Mouse (Mus musculus) left cerebral cortex, adult 18-20 months (tissue): ENCODE data around the gene Itgad. TPM values are rescaled to one million over a fixed set of nuclear protein-coding genes. Genes with fewer than 3 reads are reported as not detected.

Experiments used
- DNase-seq, 2 experiments: peaks; one replicate each; pipeline ENCODE4 v3.0.0; 2021 to 2022; ENCODE audit warnings: low spot score in 2 of 2, mixed read lengths in 1 of 2
- total RNA-seq, 2 experiments: library from RNA; stranded (reverse); gene quantifications; 2 replicates each; pipeline ENCODE4 v1.2.3; 2021

The Itgad gene
- total RNA-seq, 2 experiments from 2014 or later: not detected

GRCm38 (mm10) chr7:128242331-128242730, 88.2 kb downstream of the Itgad start:
- DNase-seq: no peak

GRCm38 (mm10) chr7:128243921-128244320, 89.7 kb downstream of the Itgad start:
- no peak for DNase-seq

GRCm38 (mm10) chr7:128244410-128245025, 90.3 kb downstream of the Itgad start:
- no peak for DNase-seq

- no peak for DNase-seq
Measured at GRCm38 (mm10) chr7:128245547-128245946, 91.4 kb downstream of the Itgad start.

- DNase-seq: peak; percentile 44 to 53
Measured at GRCm38 (mm10) chr7:128246496-128247391, 92.6 kb downstream of the Itgad start, which contains the start of gene Tgfb1i1. Tgfb1i1 (plus strand) TSS chr7:128246812.

GRCm38 (mm10) chr7:128247443-128247842, 93.3 kb downstream of the Itgad start:
- peak; percentile 86 to 88 for DNase-seq

GRCm38 (mm10) chr7:128248081-128249042, 94.2 kb downstream of the Itgad start:
- DNase-seq: no peak

- no peak for DNase-seq
Measured at GRCm38 (mm10) chr7:128249998-128250397, 95.8 kb downstream of the Itgad start.

GRCm38 (mm10) chr7:128251946-128252345, 97.8 kb downstream of the Itgad start:
- no peak for DNase-seq

GRCm38 (mm10) chr7:128252609-128253008, 98.4 kb downstream of the Itgad start:
- DNase-seq: peak; percentile 75 to 81

- no peak for DNase-seq
Measured at GRCm38 (mm10) chr7:128254978-128255377, 100.8 kb downstream of the Itgad start.

- no peak for DNase-seq
Measured at GRCm38 (mm10) chr7:128255757-128256156, 101.6 kb downstream of the Itgad start.

- no peak for DNase-seq
Measured at GRCm38 (mm10) chr7:128256783-128257334, 102.7 kb downstream of the Itgad start.

- DNase-seq: no peak
Measured at GRCm38 (mm10) chr7:128265411-128265810, 111.2 kb downstream of the Itgad start, which contains the start of gene Slc5a2. Slc5a2 (plus strand) TSS chr7:128265657.

GRCm38 (mm10) chr7:128266056-128266455, 111.9 kb downstream of the Itgad start:
- no peak for DNase-seq

GRCm38 (mm10) chr7:128267391-128267790, 113.2 kb downstream of the Itgad start:
- no peak for DNase-seq

- DNase-seq: no peak
Measured at GRCm38 (mm10) chr7:128267813-128268212, 113.6 kb downstream of the Itgad start.

GRCm38 (mm10) chr7:128270431-128270850, 116.3 kb downstream of the Itgad start:
- no peak for DNase-seq

GRCm38 (mm10) chr7:128271496-128271895, 117.3 kb downstream of the Itgad start:
- no peak for DNase-seq
